Comparison of ENCODE assay signal across 23 mouse cellular contexts in genomic region chr12:58401904-58402303, GRCm38 (mm10).
DNase-seq lines count a peak whose midpoint lies in the region; ATAC-seq lines count a peak whose summit lies in the region.
"Had no signal": no experiment of that assay in that cellular context is flagged by ENCODE, and none has a peak within 500 bp of the region (broad histone marks: within the 10 kb centered on the region; RNA-seq: fewer than 3 reads in every experiment).

No protein-coding gene starts in this region.

- H3K27me3 ChIP-seq in megakaryocyte, embryonic 14.5 days (replicated peaks) = no peaks in the 10 kb centered on the region
- H3K27me3 ChIP-seq in limb, embryonic 10.5 days (ENCODE audit: low read depth, poor library complexity, severe bottlenecking) = no peaks in the 10 kb centered on the region
- no peaks in the 10 kb centered on the region for H3K27me3 ChIP-seq in hindbrain, embryonic 13.5 days
- H3K27me3 ChIP-seq in liver, embryonic 11.5 days (replicated peaks; ENCODE audit: control insufficient read depth, insufficient read depth, low read length) = no peaks in the 10 kb centered on the region
- H3K27me3 ChIP-seq: heart, embryonic 13.5 days; stomach, embryonic 15.5 days had no signal

- no peaks in the 10 kb centered on the region; the same call in 1 of the 2 replicates for H3K4me1 ChIP-seq in megakaryocyte, embryonic 14.5 days
- H3K4me1 ChIP-seq in limb, embryonic 10.5 days = peaks cover 6% of the 10 kb centered on the region
- no peaks in the 10 kb centered on the region for H3K4me1 ChIP-seq in hindbrain, embryonic 13.5 days (replicated peaks)
- H3K4me1 ChIP-seq in liver, embryonic 11.5 days (replicated peaks; ENCODE audit: control insufficient read depth, insufficient read depth, low read length) = no peaks in the 10 kb centered on the region
- H3K4me1 ChIP-seq: heart, embryonic 13.5 days; stomach, embryonic 15.5 days had no signal

- no peaks in the 10 kb centered on the region for H3K36me3 ChIP-seq in megakaryocyte, embryonic 14.5 days (replicated peaks; ENCODE audit: low read length)
- no peaks in the 10 kb centered on the region for H3K36me3 ChIP-seq in limb, embryonic 10.5 days
- no peaks in the 10 kb centered on the region for H3K36me3 ChIP-seq in hindbrain, embryonic 13.5 days
- no peaks in the 10 kb centered on the region for H3K36me3 ChIP-seq in liver, embryonic 11.5 days (ENCODE audit: control insufficient read depth, insufficient read depth, low read length)
- H3K36me3 ChIP-seq: G1E; heart, embryonic 13.5 days; stomach, embryonic 15.5 days had no signal

- peak overlapping the region; percentile 76 for H3K27ac ChIP-seq in limb, embryonic 10.5 days
- no peak overlapping the region for H3K27ac ChIP-seq in hindbrain, embryonic 13.5 days
- no peak overlapping the region for H3K27ac ChIP-seq in liver, embryonic 11.5 days (ENCODE audit: low read depth, low read length)
- H3K27ac ChIP-seq: heart, embryonic 13.5 days; hindbrain, postnatal 0 days; kidney, postnatal 0 days; stomach, embryonic 15.5 days had no signal

- DNase-seq in embryo, embryonic 11 days = peak; percentile 9
- DNase-seq in embryo, embryonic 10 days (ENCODE audit: low spot score) = no peak
- DNase-seq in limb, embryonic 10.5 days (ENCODE audit: low spot score) = no peak
- DNase-seq in liver, embryonic 11.5 days (ENCODE audit: low spot score) = no peak
- DNase-seq in urinary bladder, adult 2 months (ENCODE audit: low spot score) = no peak
- DNase-seq: adrenal gland, postnatal 14 days; cerebellum, adult 11-12 months; cerebellum, postnatal 14 days; gastrocnemius, postnatal 10 days; heart, adult 11 months; lung, adult 2 months; retina, postnatal 1 day had no signal

- no peak for ATAC-seq in megakaryocyte, adult 5-6 weeks (ENCODE audit: poor library complexity, severe bottlenecking)
- ATAC-seq in hindbrain, embryonic 13.5 days (ENCODE audit: low FRiP score) = no peak
- no peak for ATAC-seq in liver, embryonic 11.5 days (replicated peaks; ENCODE audit: low FRiP score)
- ATAC-seq: hindbrain, postnatal 0 days; intestine, postnatal 0 days had no signal

- H3K4me2 ChIP-seq in hindbrain, embryonic 13.5 days = no peak overlapping the region
- H3K4me2 ChIP-seq in liver, embryonic 11.5 days = no peak overlapping the region
- H3K4me2 ChIP-seq: heart, embryonic 13.5 days; midbrain, embryonic 11.5 days; stomach, embryonic 15.5 days had no signal

- H3K9me3 ChIP-seq in megakaryocyte, embryonic 14.5 days = no peaks in the 10 kb centered on the region
- no peaks in the 10 kb centered on the region for H3K9me3 ChIP-seq in limb, embryonic 10.5 days (replicated peaks)
- H3K9me3 ChIP-seq in hindbrain, embryonic 13.5 days = no peaks in the 10 kb centered on the region
- H3K9me3 ChIP-seq in liver, embryonic 11.5 days (ENCODE audit: control insufficient read depth, low read length) = no peaks in the 10 kb centered on the region
- H3K9me3 ChIP-seq: G1E; heart, embryonic 13.5 days; stomach, embryonic 15.5 days had no signal

- WGBS in limb, embryonic 10.5 days = 51% methylated on average over 3 of the region's 3 CpGs
- 75% methylated on average over 3 of the region's 3 CpGs for WGBS in hindbrain, embryonic 13.5 days
- 54% methylated on average over 3 of the region's 3 CpGs for WGBS in liver, embryonic 11.5 days

- H3K9ac ChIP-seq in hindbrain, embryonic 13.5 days = no peak overlapping the region
- no peak overlapping the region for H3K9ac ChIP-seq in liver, embryonic 11.5 days (ENCODE audit: low read depth, low read length)
- H3K9ac ChIP-seq: heart, embryonic 13.5 days; stomach, embryonic 15.5 days had no signal

- peak overlapping the region; percentile 53 for H3K4me3 ChIP-seq in megakaryocyte, embryonic 14.5 days (replicated peaks)
- no peak overlapping the region for H3K4me3 ChIP-seq in limb, embryonic 10.5 days
- no peak overlapping the region for H3K4me3 ChIP-seq in hindbrain, embryonic 13.5 days
- no peak overlapping the region for H3K4me3 ChIP-seq in liver, embryonic 11.5 days (ENCODE audit: low read depth, low read length)
- H3K4me3 ChIP-seq: erythroblast, embryonic 14.5 days; heart, embryonic 13.5 days; stomach, embryonic 15.5 days had no signal
